Mouse (Mus musculus): ENCODE results near the gene Cdv3. TPM values are rescaled to one million over a fixed set of nuclear protein-coding genes. Genes with fewer than 3 reads are reported as not detected.

The Cdv3 gene
- 58.6 TPM for polyA plus RNA-seq (2015; fragmentation: Illumina TruSeq; extraction: RNeasy Lipid Tissue Mini Kit (QIAGEN cat#74804); ENCODE audit: low read depth, low replicate concordance)

GRCm38 (mm10) chr9:103365290-103366247, at the start of gene Cdv3:
TSS of gene Cdv3 (minus strand) at chr9:103365840.

GRCm38 (mm10) chr9:103304927-103305326, 60.7 kb downstream of the Cdv3 start, which contains the start of the genes 1300017J02Rik and Topbp1:
TSS of gene 1300017J02Rik (minus strand) at chr9:103305082.
TSS of gene Topbp1 (plus strand) at chr9:103305215.

Other genes with a start within 250 kb of the Cdv3 start
- gene Srprb, start 163.7 kb downstream of the Cdv3 start, polyA plus RNA-seq (2015; fragmentation: Illumina TruSeq; extraction: RNeasy Lipid Tissue Mini Kit (QIAGEN cat#74804); ENCODE audit: low read depth, low replicate concordance), result 33.7 TPM
- 4.3 TPM for gene Gm20425, start 135.5 kb downstream of the Cdv3 start, polyA plus RNA-seq (2015; fragmentation: Illumina TruSeq; extraction: RNeasy Lipid Tissue Mini Kit (QIAGEN cat#74804); ENCODE audit: low read depth, low replicate concordance)
- gene Trf, start 135.4 kb downstream of the Cdv3 start, polyA plus RNA-seq (2015; fragmentation: Illumina TruSeq; extraction: RNeasy Lipid Tissue Mini Kit (QIAGEN cat#74804); ENCODE audit: low read depth, low replicate concordance), result 580 TPM
- gene 1300017J02Rik, start 60.8 kb downstream of the Cdv3 start, polyA plus RNA-seq (2015; fragmentation: Illumina TruSeq; extraction: RNeasy Lipid Tissue Mini Kit (QIAGEN cat#74804); ENCODE audit: low read depth, low replicate concordance), result not detected
- gene Topbp1, start 60.6 kb downstream of the Cdv3 start, polyA plus RNA-seq (2015; fragmentation: Illumina TruSeq; extraction: RNeasy Lipid Tissue Mini Kit (QIAGEN cat#74804); ENCODE audit: low read depth, low replicate concordance), result 11.0 TPM
- 10.9 TPM for gene Bfsp2, start 114.6 kb upstream of the Cdv3 start, polyA plus RNA-seq (2015; fragmentation: Illumina TruSeq; extraction: RNeasy Lipid Tissue Mini Kit (QIAGEN cat#74804); ENCODE audit: low read depth, low replicate concordance)

Measured in brain, adult 10 weeks (tissue).